Mouse (Mus musculus) CH12.LX (cell line): Measurements from ENCODE around the gene Vps41. TPM values are rescaled to one million over a fixed set of nuclear protein-coding genes. Genes with fewer than 3 reads are reported as not detected.

Experiments used
- DNase-seq: peaks from one replicate; pipeline ENCODE4 v3.0.0-alpha.2; 2013; ENCODE audit errors: extremely low read depth
- H3K27ac ChIP-seq: 2 replicates; pipeline ENCODE4 v1.5.1; 2012; ENCODE audit warnings: low read depth, mild to moderate bottlenecking, control low read depth, moderate library complexity; ENCODE audit not compliant: insufficient read depth
- H3K27me3 ChIP-seq: replicated peaks from 2 replicates; pipeline ENCODE3; 2012; ENCODE audit warnings: inconsistent platforms
- H3K36me3 ChIP-seq, 2 experiments: replicated peaks in 1 of 2; 2 replicates each; pipeline versions ENCODE3 to v1.6.1; 2012; ENCODE audit warnings: inconsistent platforms in 1 of 2, low read length in 1 of 2, mild to moderate bottlenecking in 1 of 2, mixed read lengths in 1 of 2, moderate library complexity in 1 of 2; ENCODE audit not compliant: control insufficient read depth in 1 of 2, insufficient read depth in 1 of 2
- H3K4me1 ChIP-seq, 2 experiments: 2 replicates each; pipeline ENCODE4 v1.6.1; 2012; ENCODE audit warnings: inconsistent platforms in 1 of 2, moderate library complexity in 1 of 2; ENCODE audit not compliant: insufficient read depth in 2 of 2, control insufficient read depth in 1 of 2
- H3K4me2 ChIP-seq: 2 replicates; pipeline ENCODE4 v1.6.1; 2012; ENCODE audit warnings: low read depth, mild to moderate bottlenecking, control low read depth; ENCODE audit not compliant: poor library complexity, insufficient read depth, severe bottlenecking
- H3K4me3 ChIP-seq, 3 experiments: fragments of 150-350 bp in 1 of 3; sonication (generic) in 1 of 3; replicated peaks in 1 of 3; 2 replicates each; pipeline versions ENCODE3 to v1.5.1; 2011 to 2012; ENCODE audit warnings: low read depth in 2 of 3, low read length in 2 of 3, mild to moderate bottlenecking in 2 of 3, moderate library complexity in 2 of 3, control low read depth in 1 of 3, improper control_type of control experiment in 1 of 3, inconsistent platforms in 1 of 3, mixed read lengths in 1 of 3; ENCODE audit not compliant: poor library complexity in 1 of 3
- H3K79me2 ChIP-seq: replicated peaks from 2 replicates; pipeline ENCODE4 v1.6.1; 2012; ENCODE audit warnings: mild to moderate bottlenecking, moderate library complexity; ENCODE audit not compliant: control insufficient read depth, poor library complexity, insufficient read depth, severe bottlenecking; ENCODE audit errors: extremely low read depth
- H3K9ac ChIP-seq: 2 replicates; pipeline ENCODE4 v1.6.1; 2012; ENCODE audit warnings: low read depth, mild to moderate bottlenecking, control low read depth, moderate library complexity; ENCODE audit not compliant: insufficient read depth
- H3K9me3 ChIP-seq: replicated peaks from 2 replicates; pipeline ENCODE3; 2012; ENCODE audit warnings: low read length, inconsistent platforms, mixed read lengths
- BHLHE40 ChIP-seq: IDR thresholded peaks from 2 replicates; pipeline ENCODE4 v1.6.1; 2011; ENCODE audit warnings: mild to moderate bottlenecking, low read depth, low read length, improper control_type of control experiment
- ELF1 ChIP-seq: IDR thresholded peaks from 2 replicates; pipeline ENCODE4 v1.6.1; 2014; ENCODE audit warnings: low read depth, mild to moderate bottlenecking, inconsistent platforms, low read length, improper control_type of control experiment
- EP300 ChIP-seq: IDR thresholded peaks from 2 replicates; pipeline ENCODE4 v1.6.1; 2011; ENCODE audit warnings: low read length, improper control_type of control experiment
- ETS1 ChIP-seq: conservative IDR thresholded peaks from 2 replicates; pipeline ENCODE4 v1.6.1; 2012; ENCODE audit warnings: low read depth, mild to moderate bottlenecking, inconsistent platforms, low read length, improper control_type of control experiment, moderate library complexity
- KAT2A ChIP-seq: IDR thresholded peaks from 2 replicates; pipeline ENCODE4 v1.6.1; 2012; ENCODE audit warnings: low read length, improper control_type of control experiment, inconsistent platforms; ENCODE audit not compliant: insufficient replicate concordance
- MEF2A ChIP-seq: IDR thresholded peaks from 2 replicates; pipeline ENCODE4 v1.6.1; 2014; ENCODE audit warnings: low read depth, mild to moderate bottlenecking, inconsistent platforms, low read length, improper control_type of control experiment, borderline replicate concordance
- MXI1 ChIP-seq: IDR thresholded peaks from 2 replicates; pipeline ENCODE4 v1.6.1; 2011; ENCODE audit warnings: mild to moderate bottlenecking, low read depth, low read length, improper control_type of control experiment
- MYC ChIP-seq: IDR thresholded peaks from 2 replicates; pipeline ENCODE4 v1.6.1; 2011; ENCODE audit warnings: low read depth, mild to moderate bottlenecking, improper control_type of control experiment, low read length
- NELFE ChIP-seq: IDR thresholded peaks from 2 replicates; pipeline ENCODE4 v1.6.1; 2011; ENCODE audit warnings: low read depth, low read length, improper control_type of control experiment
- POLR2A ChIP-seq: IDR thresholded peaks from 2 replicates; pipeline ENCODE4 v1.6.1; 2011; ENCODE audit warnings: low read depth, mild to moderate bottlenecking, improper control_type of control experiment, low read length
- RAD21 ChIP-seq: IDR thresholded peaks from 2 replicates; pipeline ENCODE4 v1.6.1; 2011; ENCODE audit warnings: low read depth, mild to moderate bottlenecking, low read length, improper control_type of control experiment, moderate library complexity
- SIN3A ChIP-seq: IDR thresholded peaks from 2 replicates; pipeline ENCODE4 v1.6.1; 2012; ENCODE audit warnings: low read length, improper control_type of control experiment, inconsistent platforms
- SMC3 ChIP-seq: IDR thresholded peaks from 2 replicates; pipeline ENCODE4 v1.6.1; 2011; ENCODE audit warnings: low read depth, low read length, improper control_type of control experiment
- TCF12 ChIP-seq: IDR thresholded peaks from 2 replicates; pipeline ENCODE4 v1.6.1; 2014; ENCODE audit warnings: low read depth, mild to moderate bottlenecking, inconsistent platforms, low read length, improper control_type of control experiment
- USF2 ChIP-seq: conservative IDR thresholded peaks from 2 replicates; pipeline ENCODE4 v1.6.1; 2011; ENCODE audit warnings: low read depth, low read length, improper control_type of control experiment
- ZKSCAN1 ChIP-seq: IDR thresholded peaks from 2 replicates; pipeline ENCODE4 v1.6.1; 2012; ENCODE audit warnings: low read depth, inconsistent platforms, low read length, improper control_type of control experiment, borderline replicate concordance
- dilution Hi-C: fragments of 300-500 bp; cut with MboI; formaldehyde crosslinking; loops from 2 replicates; pipeline ENCODE4 v1.14.3; 2020; ENCODE audit warnings: low sequenced_read_pairs; ENCODE audit not compliant: extremely low pct_unique_long_range_greater_than_20kb, extremely low pct_ligation_motif_present
- in situ Hi-C: fragments of 300-500 bp; cut with MboI; formaldehyde crosslinking; loops from 3 replicates; pipeline ENCODE4 v1.14.3; 2019; ENCODE audit warnings: low sequenced_read_pairs, low pct_ligation_motif_present, low pct_unique_long_range_greater_than_20kb, mixed read lengths
- polyA plus RNA-seq: library from polyadenylated mRNA; unstranded; fragments of >175 nt; gene quantifications from 2 replicates; pipeline ENCODE4 v1.2.1, GENCODE M21; 2012; ENCODE audit warnings: low read depth; ENCODE audit not compliant: insufficient read length
- total RNA-seq, 2 experiments: library from RNA; depleted of rRNA; stranded (reverse); fragments of 300-350 nt in 1 of 2; fragments of >200 nt in 1 of 2; gene quantifications; 2 replicates each; pipeline ENCODE4 v1.2.3; 2012 to 2014

The Vps41 gene
- total and polyA plus RNA-seq, 3 experiments = 41.7 to 59.2 (median 48.1) TPM

- H3K27me3 ChIP-seq = no peaks in the 10 kb centered on the region
- dilution Hi-C loops = no loop called here
- peak overlapping the region; percentile 66 for H3K4me2 ChIP-seq
- no peak for DNase-seq
- 0 out of 2 replicates have a peak, but pooled peaks cover 2% of the 10 kb centered on the region for H3K79me2 ChIP-seq
- no peak overlapping the region for H3K4me3 ChIP-seq
- in situ Hi-C loops = no loop called here
- no peak overlapping the region for H3K9ac ChIP-seq
- no peak overlapping the region for H3K27ac ChIP-seq
- TF ChIP-seq SIN3A (no peak), ZKSCAN1 (no peak)
- peaks cover 0 to 8% of the 10 kb centered on the region in 2 experiments; a peak in 2 of 4 replicates for H3K4me1 ChIP-seq
- peaks cover 0 to 13% of the 10 kb centered on the region in 2 experiments for H3K36me3 ChIP-seq
- no peaks in the 10 kb centered on the region for H3K9me3 ChIP-seq
These were observed 1.4 kb downstream of the Vps41 start for GRCm38 (mm10) chr13:18718461-18718860.

DNA sequence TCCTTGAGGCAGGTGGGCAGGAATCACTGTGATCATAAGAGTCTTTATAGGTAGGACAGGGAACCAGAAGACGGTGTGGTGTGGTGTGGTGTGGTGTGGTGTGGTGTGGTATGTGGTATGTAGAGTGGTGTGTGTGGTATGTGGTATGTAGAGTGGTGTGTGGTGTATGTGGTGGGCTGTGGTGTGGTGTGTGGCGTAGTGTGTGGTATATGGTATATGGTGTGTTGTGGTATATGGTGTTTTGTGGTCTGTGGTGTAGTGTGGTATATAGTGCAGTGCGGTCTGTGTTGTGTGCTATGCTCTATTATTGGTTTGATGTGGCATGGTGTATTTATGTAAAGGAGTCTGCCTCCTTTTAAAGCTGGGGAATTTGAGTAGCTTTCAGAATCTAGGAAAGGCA lies 13.6 kb downstream of the Vps41 start:
- Histone ChIP-seq H3K27me3 (no peaks in the 10 kb centered on the region), H3K9ac (no peak overlapping the region), H3K79me2 (no peaks in the 10 kb centered on the region; the same call in none of the 2 replicates), H3K4me3 (no peak overlapping the region), H3K4me2 (no peak overlapping the region), H3K27ac (no peak overlapping the region), H3K4me1 (0 out of 4 replicates have a peak, but pooled peaks cover 0 to 4% of the 10 kb centered on the region in 2 experiments), H3K9me3 (no peaks in the 10 kb centered on the region), H3K36me3 (peaks cover 10 to 34% of the 10 kb centered on the region in 2 experiments)
- in situ Hi-C loops = no loop called here
- dilution Hi-C loops = no loop called here
- DNase-seq = no peak
- TF ChIP-seq ELF1 (no peak), POLR2A (no peak), MEF2A (no peak), RAD21 (no peak), EP300 (no peak), USF2 (no peak), MYC (no peak)

- dilution Hi-C loops (no loop called here), in situ Hi-C loops (no loop called here)
- H3K4me3 ChIP-seq = no peak overlapping the region
- no peak overlapping the region for H3K27ac ChIP-seq
- peaks cover 0 to 13% of the 10 kb centered on the region in 2 experiments; a peak in 1 of 4 replicates for H3K4me1 ChIP-seq
- no peak overlapping the region for H3K9ac ChIP-seq
- H3K79me2 ChIP-seq = peaks cover 1% of the 10 kb centered on the region; the same call in 1 of the 2 replicates
- no peak overlapping the region for H3K4me2 ChIP-seq
- peaks cover 19 to 33% of the 10 kb centered on the region in 2 experiments for H3K36me3 ChIP-seq
- no peak for TF ChIP-seq KAT2A
- no peak for TF ChIP-seq USF2
- TF ChIP-seq ETS1 = no peak
- no peak for TF ChIP-seq BHLHE40
- no peak for TF ChIP-seq NELFE
- TF ChIP-seq SMC3 = no peak
- TF ChIP-seq TCF12 = no peak
- no peak for TF ChIP-seq MXI1
- H3K9me3 ChIP-seq = peaks cover 9% of the 10 kb centered on the region
- H3K27me3 ChIP-seq = no peaks in the 10 kb centered on the region
- DNase-seq = no peak
These were observed 19.5 kb downstream of the Vps41 start for GRCm38 (mm10) chr13:18736590-18736989.
